Mouse (Mus musculus) heart, adult 2 months (tissue): Measurements from ENCODE around the gene Supv3l1. TPM values are rescaled to one million over a fixed set of nuclear protein-coding genes. Genes with fewer than 3 reads are reported as not detected.
"Not testable (repeated sequence)": the region's sequence is repeated elsewhere in the genome, so short reads cannot be mapped to it uniquely, and the experiment has no call there.

Experiments used
- DNase-seq, 2 experiments: peaks; one replicate each; pipeline ENCODE4 v3.0.0; 2021
- H3K27ac ChIP-seq: fragments of 200-600 bp; 2 replicates; pipeline ENCODE4 v1.8.1; 2022
- H3K27me3 ChIP-seq: fragments of 200-500 bp; 2 replicates; pipeline ENCODE4 v1.6.1; 2012; ENCODE audit warnings: mild to moderate bottlenecking, low read length, inconsistent platforms, mixed read lengths; ENCODE audit not compliant: control insufficient read depth, insufficient read depth
- H3K36me3 ChIP-seq: fragments of 200-500 bp; 2 replicates; pipeline ENCODE4 v1.6.1; 2012; ENCODE audit warnings: low read length, inconsistent platforms; ENCODE audit not compliant: control insufficient read depth, insufficient read depth
- H3K4me1 ChIP-seq: fragments of 200-500 bp; 2 replicates; pipeline ENCODE4 v1.6.1; 2011; ENCODE audit warnings: low read length; ENCODE audit not compliant: control insufficient read depth, insufficient read depth
- H3K4me3 ChIP-seq: fragments of 200-600 bp; 2 replicates; pipeline ENCODE4 v1.8.1; 2022
- H3K79me2 ChIP-seq: fragments of 200-500 bp; replicated peaks from 2 replicates; pipeline ENCODE4 v1.6.1; 2012; ENCODE audit warnings: mild to moderate bottlenecking, inconsistent platforms, low read length, moderate library complexity, mixed read lengths; ENCODE audit not compliant: control insufficient read depth, insufficient read depth
- H3K9ac ChIP-seq: fragments of 200-500 bp; 2 replicates; pipeline ENCODE4 v1.6.1; 2012; ENCODE audit warnings: low read depth, mild to moderate bottlenecking, control low read depth, inconsistent platforms, low read length, mixed read lengths
- CTCF ChIP-seq: fragments of 200-600 bp; IDR thresholded peaks from 2 replicates; pipeline ENCODE4 v1.8.1; 2022; ENCODE audit warnings: antibody characterized with exemption, mild to moderate bottlenecking, moderate library complexity
- EP300 ChIP-seq: fragments of 200-500 bp; IDR thresholded peaks from 2 replicates; pipeline ENCODE4 v1.6.1; 2011; ENCODE audit warnings: low read depth, low read length, control low read depth; ENCODE audit not compliant: insufficient read depth
- POLR2A ChIP-seq: fragments of 200-500 bp; IDR thresholded peaks from 2 replicates; pipeline ENCODE4 v1.6.1; 2011; ENCODE audit warnings: mild to moderate bottlenecking, low read depth, low read length, control low read depth; ENCODE audit not compliant: insufficient read depth
- WGBS: fragments of 180-500 bp; shearing (Covaris S2); methylation state at CpG from one replicate; pipeline ENCODE4 v1.1.7; 2018; 5-methylcytosine and 5-hydroxymethylcytosine counted together
- intact Hi-C: fragments of 180-260 bp; cut with DNase I; formaldehyde crosslinking; loops from one replicate; pipeline ENCODE4 v1.15.1; 2025
- long read RNA-seq: library from polyadenylated mRNA; stranded (forward); transcript quantifications from one replicate; pipeline ENCODE4 v2.0.0, GENCODE M21; 2021
- polyA plus RNA-seq: library from polyadenylated mRNA; depleted of rRNA; stranded (reverse); fragments of >200 nt; gene quantifications from 2 replicates; pipeline ENCODE4 v1.2.3, GENCODE M21; 2012; rRNA removed
- total RNA-seq, 2 experiments: library from RNA; stranded (reverse); gene quantifications; 2 replicates each; pipeline ENCODE4 v1.2.3; 2021

Gene Supv3l1
- 10 to 100 TPM; 36.0 to 36.7 TPM for total RNA-seq
- polyA plus RNA-seq, result 25.4 and 42.7 TPM in 2 replicates
- long read RNA-seq, transcript Supv3l1-201 (15 exons, 2,604 nt), result major isoform, 35 of 48 reads
- long read RNA-seq, partial matches to known transcripts, result 1 of 48 reads
- long read RNA-seq, other reads (novel, unspliced or antisense), result 11 of 48 reads

GRCm38 (mm10) chr10:62449364-62450279 is at the start of gene Supv3l1, which contains the start of gene 4930507D05Rik:
TSS of gene Supv3l1 (minus strand) at chr10:62449738.
TSS of gene 4930507D05Rik (plus strand) at chr10:62449489.
- intact Hi-C loops, result loop anchor here (2.0 kb wide), 1 partner anchor 37 kb away; the partner anchor contains the start of gene Vps26a
- H3K36me3 ChIP-seq, result no peaks in the 10 kb centered on the region
- H3K4me3 ChIP-seq, result peak within 1 kb of the TSS; percentile 83
- TF ChIP-seq EP300 (peak; percentile 87), POLR2A (peak; percentile 52), CTCF (no peak)
- peak within 1 kb of the TSS; percentile 99 for H3K27ac ChIP-seq
- peak; percentile 91 to 97 for DNase-seq
- H3K27me3 ChIP-seq, result no peaks in the 10 kb centered on the region
- no peaks in the 10 kb centered on the region for H3K79me2 ChIP-seq
- peaks cover 3% of the 10 kb centered on the region for H3K4me1 ChIP-seq
- WGBS, result under 1% methylated on average over 73 of the region's 73 CpGs
- H3K9ac ChIP-seq, result peak within 1 kb of the TSS; percentile 94

GRCm38 (mm10) chr10:62491681-62492080 is 42.1 kb upstream of the Supv3l1 start:
- intact Hi-C loops, H3K36me3 ChIP-seq: not testable (repeated sequence)

GRCm38 (mm10) chr10:62488266-62488665 is 38.7 kb upstream of the Supv3l1 start:
- Histone ChIP-seq H3K27me3 (no peaks in the 10 kb centered on the region), H3K27ac (no peak overlapping the region), H3K4me1 (peaks cover 4% of the 10 kb centered on the region), H3K36me3 (peaks cover 2% of the 10 kb centered on the region; the same call in 1 of the 2 replicates), H3K9ac (no peak overlapping the region), H3K79me2 (0 out of 2 replicates have a peak, but pooled peaks cover 2% of the 10 kb centered on the region), H3K4me3 (no peak overlapping the region)
- TF ChIP-seq POLR2A (no peak), CTCF (peak; percentile 89)
- 6% methylated on average over 1 of the region's 1 CpGs for WGBS
- intact Hi-C loops, result loop anchor here (5.0 kb wide), 2 partner anchors 164 to 296 kb away; partner anchors contain the start of gene Ddx50
- peak in 1 of 2 experiments; percentile 38 for DNase-seq

More at GRCm38 (mm10) chr10:62491681-62492080, 42.1 kb upstream of the Supv3l1 start:
- H3K9ac ChIP-seq, H3K79me2 ChIP-seq, H3K4me3 ChIP-seq, H3K27ac ChIP-seq, H3K27me3 ChIP-seq, H3K4me1 ChIP-seq, DNase-seq: not testable (repeated sequence)
- WGBS, result 70% methylated on average over 3 of the region's 3 CpGs

GRCm38 (mm10) chr10:62486618-62487415 is 37.3 kb upstream of the Supv3l1 start, which contains the start of gene Vps26a:
TSS of gene Vps26a (minus strand) at chr10:62486805.
- intact Hi-C loops, result loop anchor here (2.0 to 5.0 kb wide), 3 partner anchors 38 to 295 kb away; partner anchors contain the start of genes 4930507D05Rik, Ddx50 and Supv3l1
- Histone ChIP-seq H3K27ac (peak within 1 kb of the TSS; percentile 92), H3K36me3 (peaks cover 2% of the 10 kb centered on the region; the same call in 1 of the 2 replicates), H3K4me3 (peak within 1 kb of the TSS; percentile 86), H3K27me3 (no peaks in the 10 kb centered on the region), H3K79me2 (peaks cover 2% of the 10 kb centered on the region), H3K9ac (peak within 1 kb of the TSS; percentile 96), H3K4me1 (peaks cover 4% of the 10 kb centered on the region)
- WGBS, result under 1% methylated on average over 59 of the region's 59 CpGs
- TF ChIP-seq EP300, result no peak
- TF ChIP-seq POLR2A, result peak; percentile 64
- peak; percentile 99 for DNase-seq

- H3K4me1 ChIP-seq, result peaks cover 3% of the 10 kb centered on the region
- no peak for DNase-seq
- H3K36me3 ChIP-seq, result peaks cover 2% of the 10 kb centered on the region; the same call in 1 of the 2 replicates
- H3K4me3 ChIP-seq, result peak overlapping the region; percentile 86
- H3K9ac ChIP-seq, result peak overlapping the region; percentile 96
- peak overlapping the region; percentile 92 for H3K27ac ChIP-seq
- intact Hi-C loops, result loop anchor here (2.0 to 5.0 kb wide), 3 partner anchors 37 to 294 kb away; partner anchors contain the start of genes 4930507D05Rik, Ddx50 and Supv3l1
- under 1% methylated on average over 45 of the region's 48 CpGs for WGBS
- TF ChIP-seq POLR2A (no peak), EP300 (no peak), CTCF (no peak)
- H3K27me3 ChIP-seq, result no peaks in the 10 kb centered on the region
- H3K79me2 ChIP-seq, result peaks cover 2% of the 10 kb centered on the region
Measured at GRCm38 (mm10) chr10:62485878-62486582, 36.5 kb upstream of the Supv3l1 start.
